Mouse (Mus musculus) megakaryocyte-erythroid progenitor cell, adult 5 weeks (primary cell): Measurements from ENCODE around the gene Olfr314. TPM values are rescaled to one million over a fixed set of nuclear protein-coding genes. Genes with fewer than 3 reads are reported as not detected.

Experiments
- polyA plus RNA-seq: library from polyadenylated mRNA; stranded (reverse); fragments of >175 nt; gene quantifications from 2 replicates; pipeline ENCODE4 v1.2.3, GENCODE M21; 2012

The Olfr314 gene
- not detected in 2 replicates for polyA plus RNA-seq

DNA sequence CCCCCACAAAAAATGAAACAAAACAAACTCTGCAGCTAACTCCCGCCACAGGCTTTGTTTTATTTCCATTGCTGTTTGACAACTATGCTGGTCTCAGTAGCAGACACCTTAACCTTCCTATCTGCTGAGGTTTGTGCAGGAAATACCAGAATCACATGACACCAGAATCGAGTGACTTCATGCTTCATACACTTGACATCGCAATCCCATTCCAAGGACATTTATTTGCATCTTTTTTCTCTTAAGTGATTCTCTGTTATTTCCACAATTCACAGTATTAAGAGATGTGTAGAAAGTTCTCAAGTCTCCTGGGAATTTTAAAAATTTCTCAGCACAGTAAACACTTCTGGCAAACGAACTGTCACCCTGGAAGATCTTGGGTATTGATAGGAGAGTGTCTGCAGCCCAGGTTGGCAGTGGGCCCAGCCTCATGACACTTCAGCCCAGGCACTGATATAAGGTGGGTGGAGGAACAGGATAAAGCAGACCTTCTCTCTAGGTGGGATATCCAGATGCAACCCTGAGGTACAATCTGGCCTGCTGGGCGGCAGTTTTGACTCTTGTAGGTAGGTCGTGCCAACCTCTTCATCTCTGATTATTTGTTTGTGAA is at the start of gene Olfr314:
Gene Olfr314 (plus strand): TSS at position 473 of the 610 bp plus-strand sequence.

DNA sequence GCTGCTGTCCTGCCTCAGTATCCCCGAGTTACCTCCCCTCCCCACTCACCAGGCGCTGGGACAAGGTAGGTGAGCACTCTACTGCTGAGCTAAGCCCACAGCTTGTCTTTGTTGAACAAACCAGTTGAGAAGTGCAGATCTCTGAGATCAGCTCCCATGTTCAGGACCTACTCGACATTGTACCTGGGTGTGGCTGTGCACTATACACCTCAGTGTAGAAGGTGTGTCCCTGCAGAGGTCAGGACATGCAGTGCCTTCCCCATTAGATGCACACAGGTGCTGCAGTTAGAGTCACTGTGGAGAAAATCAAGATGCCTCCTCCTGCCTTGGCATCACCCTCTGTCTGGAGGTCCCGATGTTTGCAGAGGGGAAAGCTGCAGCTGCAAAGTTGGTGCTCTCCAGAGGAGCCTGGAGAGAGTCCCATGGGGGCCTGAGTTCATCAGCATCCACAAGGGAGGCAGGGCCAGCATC is 43.9 kb upstream of the Olfr314 start, which contains the start of gene Olfr317:
Gene Olfr317 (minus strand): TSS at position 421 of the 471 bp plus-strand sequence.

DNA sequence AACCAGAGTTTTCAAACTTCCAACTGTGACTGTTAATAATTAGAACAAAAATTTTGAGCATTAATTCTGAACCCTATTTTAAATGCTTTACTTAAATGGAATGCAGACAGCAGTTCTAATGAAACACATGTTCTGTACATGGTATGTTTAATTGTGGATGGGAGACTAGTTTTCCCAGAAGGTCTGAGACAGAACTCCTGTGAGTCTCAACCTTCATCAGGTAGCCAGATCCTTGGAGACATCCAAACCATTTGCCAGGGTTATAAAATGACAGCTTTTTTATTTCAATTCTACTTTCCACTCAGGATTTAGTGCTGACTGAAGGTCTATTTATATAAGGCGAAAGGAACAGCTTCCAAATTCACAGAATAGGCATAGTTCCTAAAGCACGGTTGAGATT is 30.3 kb upstream of the Olfr314 start, which contains the start of gene Olfr316:
Gene Olfr316 (plus strand): TSS at position 301 of the 400 bp plus-strand sequence.

DNA sequence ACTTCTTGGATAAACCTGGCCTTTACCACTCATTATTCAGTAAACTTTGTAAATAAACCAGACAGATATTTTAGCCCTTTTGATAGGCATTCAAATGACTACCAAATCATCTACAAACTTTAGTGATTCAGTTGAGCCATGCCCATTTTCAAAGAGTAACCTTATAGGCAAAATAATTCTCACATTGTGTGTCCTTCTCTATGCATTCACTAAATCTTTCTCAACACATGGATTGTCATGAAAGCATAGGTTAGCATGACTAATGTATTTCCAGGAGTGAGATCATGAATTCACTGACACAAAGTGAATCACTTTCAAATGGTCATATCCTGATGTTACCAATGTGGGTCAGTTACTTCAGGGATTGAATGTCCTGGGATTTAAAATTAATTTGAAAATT is 9.9 kb upstream of the Olfr314 start, which contains the start of gene Olfr315:
Gene Olfr315 (plus strand): TSS at position 301 of the 400 bp plus-strand sequence.

DNA sequence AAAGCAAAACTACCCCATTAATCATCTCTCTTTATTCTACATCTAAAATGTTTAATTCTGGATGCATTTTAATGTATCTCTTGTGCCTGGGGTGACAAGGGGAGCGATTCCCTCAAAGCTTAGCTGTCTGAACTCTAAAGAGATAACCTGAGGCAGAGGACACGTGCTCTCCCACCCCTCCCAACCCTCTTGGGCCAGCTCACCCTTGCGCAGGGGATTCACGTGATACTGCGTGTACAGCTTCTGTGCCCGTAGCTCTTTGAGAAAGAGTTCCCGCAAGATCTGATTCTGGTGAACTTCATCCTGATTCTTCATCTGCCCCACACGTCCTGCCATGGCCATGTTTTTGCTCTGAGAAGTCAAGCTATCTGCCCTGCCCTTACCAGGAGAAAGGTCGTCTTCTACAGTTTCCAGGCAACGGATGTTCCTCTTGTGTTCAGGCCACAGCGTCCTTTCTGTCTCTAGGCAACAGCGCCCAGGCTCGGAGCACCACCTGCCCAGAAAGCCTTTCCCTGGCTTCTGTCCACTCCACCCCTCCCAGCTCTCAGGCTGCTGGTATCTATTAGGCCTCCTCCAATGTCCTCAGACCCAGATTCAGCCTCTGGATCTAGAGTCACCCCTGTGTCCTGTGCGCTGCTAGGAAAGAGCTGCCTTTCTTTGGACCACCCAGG is 18.9 kb downstream of the Olfr314 start, which contains the start of gene Fam183b:
Gene Fam183b (minus strand): TSS at position 403 of the 671 bp plus-strand sequence.

DNA sequence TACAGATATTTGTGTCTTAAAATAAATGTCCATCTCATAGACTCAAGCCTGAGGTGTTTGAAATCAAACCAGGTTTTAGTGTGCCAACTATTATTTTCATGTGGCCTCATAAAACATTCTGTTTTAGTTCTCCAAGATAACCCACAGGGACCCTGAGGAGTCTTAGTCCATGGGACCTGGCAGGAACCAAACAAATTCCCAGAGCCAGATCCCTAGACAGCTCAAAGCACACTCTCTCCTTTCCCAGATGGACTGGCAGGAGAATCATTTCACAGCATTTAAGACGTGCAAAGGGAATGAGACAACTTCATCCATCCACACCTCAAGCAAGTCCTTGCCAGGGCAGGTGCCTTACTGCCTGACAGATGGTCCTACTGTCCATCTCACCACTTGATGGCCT is 31.9 kb downstream of the Olfr314 start, which contains the start of gene Olfr313:
Gene Olfr313 (plus strand): TSS at position 301 of the 400 bp plus-strand sequence.

DNA sequence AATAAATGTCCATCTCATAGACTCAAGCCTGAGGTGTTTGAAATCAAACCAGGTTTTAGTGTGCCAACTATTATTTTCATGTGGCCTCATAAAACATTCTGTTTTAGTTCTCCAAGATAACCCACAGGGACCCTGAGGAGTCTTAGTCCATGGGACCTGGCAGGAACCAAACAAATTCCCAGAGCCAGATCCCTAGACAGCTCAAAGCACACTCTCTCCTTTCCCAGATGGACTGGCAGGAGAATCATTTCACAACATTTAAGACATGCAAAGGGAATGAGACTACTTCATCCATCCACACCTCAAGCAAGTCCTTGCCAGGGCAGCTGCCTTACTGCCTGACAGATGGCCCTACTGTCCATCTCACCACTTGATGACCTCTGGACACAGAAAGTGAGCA is 46.2 kb downstream of the Olfr314 start, which contains the start of gene Olfr312:
Gene Olfr312 (plus strand): TSS at position 301 of the 400 bp plus-strand sequence.

Other genes starting within 250 kb of the Olfr314 start
- not detected in 2 replicates for gene Olfr330, start 248.1 kb upstream of the Olfr314 start, polyA plus RNA-seq
- gene Olfr329-ps, start 236.5 kb upstream of the Olfr314 start, polyA plus RNA-seq: not detected in 2 replicates
- gene Olfr328, start 227.3 kb upstream of the Olfr314 start, polyA plus RNA-seq: not detected in 2 replicates
- not detected in 2 replicates for gene Olfr224, start 212.4 kb upstream of the Olfr314 start, polyA plus RNA-seq
- not detected in 2 replicates for gene Olfr325, start 205.2 kb upstream of the Olfr314 start, polyA plus RNA-seq
- not detected in 2 replicates for gene Olfr324, start 187.8 kb upstream of the Olfr314 start, polyA plus RNA-seq
- gene 2210407C18Rik, start 166.9 kb upstream of the Olfr314 start, polyA plus RNA-seq: not detected in 2 replicates
- not detected in 2 replicates for gene Olfr323, start 152.5 kb upstream of the Olfr314 start, polyA plus RNA-seq
- 5.2 and 7.9 TPM in 2 replicates for gene Trim58, start 142.5 kb upstream of the Olfr314 start, polyA plus RNA-seq
- 0.14 TPM in 1 of 2 replicates, not detected in the other for gene Olfr322, start 124.2 kb upstream of the Olfr314 start, polyA plus RNA-seq
- not detected in 2 replicates for gene Olfr320, start 101.9 kb upstream of the Olfr314 start, polyA plus RNA-seq
- gene Olfr319, start 83.8 kb upstream of the Olfr314 start, polyA plus RNA-seq: not detected in 2 replicates
- gene Olfr318, start 58.9 kb upstream of the Olfr314 start, polyA plus RNA-seq: 0.05 and 0.06 TPM in 2 replicates
- not detected in 2 replicates for gene Olfr317, start 43.7 kb upstream of the Olfr314 start, polyA plus RNA-seq
- not detected in 2 replicates for gene Olfr316, start 30.2 kb upstream of the Olfr314 start, polyA plus RNA-seq
- not detected in 2 replicates for gene Olfr315, start 9.8 kb upstream of the Olfr314 start, polyA plus RNA-seq
- not detected in 2 replicates for gene Fam183b, start 19.0 kb downstream of the Olfr314 start, polyA plus RNA-seq
- gene Olfr313, start 32.0 kb downstream of the Olfr314 start, polyA plus RNA-seq: not detected in 2 replicates
- gene Olfr312, start 46.3 kb downstream of the Olfr314 start, polyA plus RNA-seq: 0.12 TPM in 1 of 2 replicates, not detected in the other
- gene Olfr311, start 56.3 kb downstream of the Olfr314 start, polyA plus RNA-seq: not detected in 2 replicates
- 0.03 TPM in 1 of 2 replicates, not detected in the other for gene Gm12258, start 64.2 kb downstream of the Olfr314 start, polyA plus RNA-seq
- 0.07 and 0.31 TPM in 2 replicates for gene 2810021J22Rik, start 84.3 kb downstream of the Olfr314 start, polyA plus RNA-seq
- 1.3 and 1.4 TPM in 2 replicates for gene Zfp39, start 121.3 kb downstream of the Olfr314 start, polyA plus RNA-seq
- 3.1 and 3.4 TPM in 2 replicates for gene Btnl10, start 135.0 kb downstream of the Olfr314 start, polyA plus RNA-seq
- 297 and 316 TPM in 2 replicates for gene Rnf187, start 156.0 kb downstream of the Olfr314 start, polyA plus RNA-seq
- gene Hist3h2ba, start 166.0 kb downstream of the Olfr314 start, polyA plus RNA-seq: 4.6 and 7.4 TPM in 2 replicates
- gene Hist3h2a, start 171.7 kb downstream of the Olfr314 start, polyA plus RNA-seq: 33.2 and 37.5 TPM in 2 replicates
- gene Trim17, start 171.7 kb downstream of the Olfr314 start, polyA plus RNA-seq: 0.24 and 0.28 TPM in 2 replicates
- gene Trim11, start 195.1 kb downstream of the Olfr314 start, polyA plus RNA-seq: 55.3 and 59.9 TPM in 2 replicates